Mouse (Mus musculus): ENCODE measurements around the gene 2010300C02Rik.
"Not testable (repeated sequence)": the region's sequence is repeated elsewhere in the genome, so short reads cannot be mapped to it uniquely, and the experiment has no call there.

2010300C02Rik gene

DNA sequence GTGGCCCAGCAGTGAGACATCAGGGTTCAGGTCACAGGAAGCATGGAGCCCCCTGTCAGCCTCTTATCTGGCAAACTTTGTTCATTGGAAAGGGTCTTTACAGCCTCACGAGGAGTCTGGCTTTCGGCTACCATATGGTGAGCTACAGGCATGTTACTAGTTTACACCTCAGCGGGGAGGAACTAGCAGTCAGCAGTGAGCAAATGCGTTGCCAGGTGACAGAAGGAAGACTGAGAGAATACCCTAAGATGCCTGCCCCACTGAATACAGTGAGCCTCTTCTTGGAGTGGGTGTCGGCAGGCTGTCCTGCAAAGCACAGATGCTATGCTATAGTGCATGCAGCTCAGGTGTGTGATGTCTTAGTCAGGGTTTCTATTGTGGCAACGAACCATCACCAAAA lies 91.1 kb downstream of the 2010300C02Rik start:
- peak; percentile 47 to 51 for DNase-seq (ENCODE audit: low spot score in 2 of 2)

DNA sequence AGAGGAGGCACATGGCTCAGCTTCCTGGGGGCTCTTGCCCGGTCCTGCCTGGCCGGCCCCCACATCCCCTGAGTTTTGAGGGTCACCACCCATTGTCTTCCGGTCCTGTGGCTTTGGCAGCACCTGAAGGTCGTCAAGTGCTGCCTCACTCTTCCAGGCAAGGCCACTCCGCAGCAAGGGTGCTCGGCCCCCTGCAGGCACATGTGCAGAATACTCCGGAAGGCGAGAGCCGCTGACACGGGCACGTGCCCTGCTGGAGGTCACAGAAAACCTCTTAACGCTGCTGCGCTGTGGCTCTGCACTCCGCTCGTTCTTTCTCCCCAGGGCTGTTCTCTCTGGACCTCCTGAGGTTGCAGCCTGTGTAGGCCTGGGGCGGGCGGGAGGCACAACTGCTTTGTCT lies 95.7 kb downstream of the 2010300C02Rik start:
- no peak for DNase-seq (ENCODE audit: low spot score in 2 of 2)

DNA sequence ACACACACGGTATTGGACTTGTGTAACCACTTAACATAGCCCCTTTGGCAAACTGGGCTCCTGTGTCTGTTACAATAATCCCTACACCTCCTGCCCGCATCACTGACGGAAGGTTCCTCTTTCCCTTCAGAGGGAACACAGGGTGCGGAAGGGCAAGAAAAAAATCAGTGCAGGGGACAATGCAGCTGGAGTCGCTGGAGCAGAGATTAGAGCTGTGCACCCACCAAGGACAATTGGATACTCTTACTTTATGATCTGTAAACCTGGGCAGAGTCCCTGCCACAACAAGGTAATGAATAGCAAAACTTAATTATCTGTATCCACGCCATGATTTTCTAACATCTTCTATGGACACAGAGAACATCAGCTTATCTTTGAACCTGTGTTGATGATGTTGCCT lies 97.8 kb downstream of the 2010300C02Rik start:
- no peak for DNase-seq (ENCODE audit: low spot score in 2 of 2)

DNA sequence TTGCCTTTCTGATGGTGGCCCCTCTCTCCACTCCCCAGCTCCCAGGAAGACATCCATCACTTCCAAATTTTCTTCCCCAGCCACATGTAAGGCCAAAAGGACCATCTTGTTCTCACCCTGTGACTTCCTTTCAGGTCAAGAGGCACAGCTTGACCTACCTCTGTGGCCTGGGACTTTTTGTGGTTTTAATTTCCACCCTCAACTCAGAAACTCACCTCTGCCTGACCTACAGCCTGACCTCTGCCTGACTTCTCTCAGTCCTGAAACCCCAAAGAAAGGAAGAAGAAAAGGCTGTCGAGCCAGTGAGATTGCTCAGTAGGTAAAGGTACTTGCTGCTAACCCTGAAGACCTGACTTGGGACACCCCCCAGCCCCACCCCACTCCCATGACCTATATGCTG lies 100.3 kb downstream of the 2010300C02Rik start:
- DNase-seq (ENCODE audit: low spot score in 2 of 2), result no peak

DNA sequence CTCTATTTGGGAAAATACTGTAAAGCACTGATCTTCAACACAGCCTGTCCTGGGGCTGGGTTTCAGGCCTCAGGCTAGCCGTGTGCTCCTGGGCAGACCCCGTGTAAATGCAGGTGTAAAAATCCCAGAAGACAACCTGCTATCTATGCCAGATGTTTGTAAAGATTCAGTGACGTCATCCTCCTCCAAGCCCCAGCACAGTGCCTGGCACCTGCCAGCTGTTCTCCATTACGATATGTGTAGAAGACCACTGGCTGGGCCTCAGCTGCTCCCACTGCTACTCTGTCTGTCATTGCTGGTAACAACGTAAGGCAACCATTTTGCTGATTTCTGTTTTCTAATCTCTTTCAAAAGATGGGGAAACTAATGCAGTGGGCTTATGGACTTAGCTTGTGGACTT lies 102.8 kb downstream of the 2010300C02Rik start:
- DNase-seq (ENCODE audit: low spot score in 2 of 2), result no peak

DNA sequence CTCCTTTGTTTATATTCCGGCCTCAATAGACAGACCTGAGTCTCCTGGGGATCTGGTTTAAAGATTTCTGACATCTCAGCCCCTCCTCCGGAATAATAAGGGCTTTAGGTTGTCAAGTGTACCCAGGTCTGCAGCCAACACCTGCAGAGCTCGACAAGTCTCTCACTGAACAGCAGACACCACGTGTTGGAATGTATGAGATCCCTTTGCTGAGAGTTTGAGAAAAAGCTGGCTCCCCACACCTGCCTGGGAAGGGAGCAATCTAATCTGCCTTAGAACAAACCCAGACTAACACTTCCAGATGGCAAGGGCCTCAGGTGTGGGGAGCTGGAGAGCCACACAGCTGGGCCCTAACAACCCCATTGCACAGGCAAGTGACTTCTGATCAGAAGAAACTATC lies 103.3 kb downstream of the 2010300C02Rik start:
- no peak for DNase-seq (ENCODE audit: low spot score in 2 of 2)

DNA sequence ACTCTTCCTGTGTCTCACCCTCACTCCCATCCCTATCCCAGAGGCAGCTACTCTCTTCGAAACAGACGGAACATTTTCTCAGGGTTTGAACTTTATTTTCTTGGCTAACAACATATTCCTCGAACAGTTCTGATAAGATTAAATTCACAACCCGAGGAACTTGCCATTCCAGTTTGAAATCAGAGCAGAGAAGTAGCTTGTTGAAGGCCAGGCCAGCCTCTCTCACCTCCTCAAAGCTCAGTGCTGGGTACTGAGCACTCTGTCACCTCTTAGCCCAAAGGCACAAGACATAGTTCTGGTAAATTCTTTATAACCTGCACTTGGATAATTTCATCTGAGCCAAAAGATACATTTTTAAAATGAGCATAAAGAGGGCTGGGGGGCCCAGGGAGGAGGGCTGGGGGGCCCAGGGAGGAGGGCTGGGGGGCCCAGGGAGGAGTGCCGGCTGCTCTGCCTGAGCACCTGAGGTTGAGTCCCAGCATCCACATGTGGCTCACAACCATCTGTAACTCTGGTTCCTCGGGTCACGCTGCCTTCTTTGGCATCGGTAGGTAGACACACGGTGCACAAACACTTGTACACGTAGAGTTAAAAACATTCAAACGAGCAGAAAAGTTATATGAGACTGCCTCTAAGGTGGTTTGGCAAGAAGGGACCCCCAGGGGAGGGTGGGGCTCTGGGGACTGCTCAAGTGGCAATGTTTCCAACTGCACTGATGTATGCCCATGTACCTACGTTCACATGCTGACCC lies 104.4 kb downstream of the 2010300C02Rik start:
- no peak for DNase-seq (ENCODE audit: low spot score in 2 of 2)

DNA sequence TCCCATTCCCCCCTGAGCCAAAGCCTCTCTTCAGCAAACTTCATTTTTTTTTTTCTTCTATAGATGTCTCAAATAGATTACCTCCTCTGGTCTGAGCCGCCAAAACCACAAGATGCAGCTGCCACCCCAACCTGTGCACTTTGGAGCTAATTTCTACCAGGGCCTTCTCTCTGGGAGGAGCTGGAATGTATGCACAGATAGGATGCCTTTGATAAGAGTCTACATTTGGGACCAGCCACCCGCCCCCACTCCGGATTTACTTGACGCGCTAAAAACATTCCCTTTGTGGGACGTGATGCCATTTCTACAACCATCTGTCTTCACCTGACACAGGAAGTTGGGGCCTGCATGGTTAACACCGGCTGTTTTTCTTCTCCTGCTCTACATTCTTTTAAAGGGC lies 105.0 kb downstream of the 2010300C02Rik start:
- DNase-seq (ENCODE audit: low spot score in 2 of 2), result peak; percentile 50 to 61

DNA sequence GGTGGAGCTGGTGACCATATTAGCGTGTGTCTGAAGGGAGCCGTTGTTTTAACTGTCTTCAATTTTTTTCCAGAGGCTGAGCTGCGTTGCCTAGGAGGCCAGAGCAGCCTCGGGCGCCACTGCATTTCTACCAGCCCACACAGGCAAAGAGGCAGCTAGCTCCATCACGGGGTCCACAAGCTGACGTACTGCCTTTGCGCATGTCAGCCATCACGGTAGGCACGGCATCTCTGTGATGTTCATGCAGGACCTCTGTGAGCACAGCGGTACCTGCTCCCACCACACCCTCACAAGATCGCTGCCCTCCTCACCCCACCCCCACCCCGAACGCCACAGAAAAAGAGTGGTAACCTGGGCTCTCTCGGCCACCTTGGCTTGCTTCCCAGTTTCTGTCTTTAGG lies 105.8 kb downstream of the 2010300C02Rik start:
- peak; percentile 48 to 70 for DNase-seq (ENCODE audit: low spot score in 2 of 2)

DNA sequence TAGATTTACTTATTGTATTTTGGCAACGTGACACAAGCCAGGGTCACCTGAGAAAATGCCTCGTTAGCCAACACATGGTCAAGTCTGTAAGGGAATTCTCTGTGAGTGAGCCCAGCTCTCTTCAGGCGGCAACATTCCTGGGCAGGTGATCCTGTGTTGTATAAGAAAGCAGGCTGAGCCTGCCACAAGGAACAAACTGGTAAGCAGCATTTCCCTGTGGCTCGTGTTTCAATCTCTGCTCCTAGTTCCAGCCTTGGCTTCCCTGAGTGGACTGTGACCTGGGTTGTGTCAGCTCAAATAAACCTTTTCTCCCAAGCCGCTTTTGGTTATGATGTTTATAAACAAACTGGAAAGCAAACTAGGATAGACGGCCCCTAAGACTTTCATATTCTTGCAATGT lies 108.9 kb downstream of the 2010300C02Rik start:
- DNase-seq (ENCODE audit: low spot score in 2 of 2), result no peak

DNA sequence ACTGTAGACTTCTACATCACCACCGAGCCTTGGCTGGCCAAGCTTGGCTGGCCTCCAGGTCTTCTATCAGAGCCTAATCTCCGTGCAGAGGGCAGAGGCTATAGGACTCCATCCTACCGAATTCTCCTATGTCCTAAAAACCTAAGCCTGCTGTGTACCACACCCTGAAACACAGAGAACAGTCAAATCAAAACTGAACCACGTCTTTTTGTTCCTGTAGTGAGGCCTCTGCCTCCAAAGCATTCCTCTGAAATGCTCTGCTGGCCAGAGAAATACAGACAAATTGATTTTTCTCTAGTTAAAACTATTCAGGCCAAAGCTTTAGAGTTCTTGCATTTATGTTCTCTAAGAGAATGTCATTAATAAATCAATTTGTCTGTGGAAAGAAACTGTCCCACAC lies 109.6 kb downstream of the 2010300C02Rik start:
- DNase-seq (ENCODE audit: low spot score in 2 of 2), result no peak

DNA sequence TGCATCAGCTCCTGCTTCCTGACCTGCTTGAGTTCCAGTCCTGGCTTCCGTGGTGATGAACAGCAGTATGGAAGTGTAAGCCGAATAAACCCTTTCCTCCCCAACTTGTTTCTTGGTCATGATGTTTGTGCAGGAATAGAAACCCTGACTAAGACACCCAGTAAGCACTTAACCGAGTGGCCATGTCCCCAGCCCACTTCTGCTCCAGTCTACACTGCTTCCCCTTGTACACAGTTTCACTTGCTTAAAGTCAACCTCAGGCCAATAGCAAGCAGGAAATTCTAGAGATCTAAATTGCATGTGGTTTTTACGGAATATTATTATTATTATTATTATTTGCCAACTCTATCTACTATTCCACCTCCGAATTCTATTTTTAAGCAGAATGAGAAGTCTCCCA lies 114.2 kb downstream of the 2010300C02Rik start:
- not testable (repeated sequence) for DNase-seq (ENCODE audit: low spot score in 2 of 2)

DNA sequence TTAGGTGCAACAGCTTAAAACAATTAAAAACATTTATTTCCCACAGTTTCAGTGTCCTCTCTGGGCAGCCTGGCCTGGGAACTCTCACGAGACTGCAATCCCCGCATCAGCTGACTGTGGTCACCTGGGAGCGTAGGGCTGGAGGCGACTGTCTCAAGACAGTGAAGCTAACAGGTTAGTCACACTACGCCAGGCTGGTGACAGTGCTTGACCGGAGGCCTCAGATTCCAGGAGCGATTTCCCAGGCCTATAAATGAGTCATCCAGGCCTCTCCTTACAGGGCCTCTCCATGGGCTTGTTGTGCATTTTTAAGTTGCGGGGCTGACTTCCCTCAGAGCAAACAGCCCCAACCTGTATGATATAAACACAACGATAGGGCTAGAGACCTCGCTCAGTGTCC lies 116.7 kb downstream of the 2010300C02Rik start:
- no peak for DNase-seq (ENCODE audit: low spot score in 2 of 2)

DNA sequence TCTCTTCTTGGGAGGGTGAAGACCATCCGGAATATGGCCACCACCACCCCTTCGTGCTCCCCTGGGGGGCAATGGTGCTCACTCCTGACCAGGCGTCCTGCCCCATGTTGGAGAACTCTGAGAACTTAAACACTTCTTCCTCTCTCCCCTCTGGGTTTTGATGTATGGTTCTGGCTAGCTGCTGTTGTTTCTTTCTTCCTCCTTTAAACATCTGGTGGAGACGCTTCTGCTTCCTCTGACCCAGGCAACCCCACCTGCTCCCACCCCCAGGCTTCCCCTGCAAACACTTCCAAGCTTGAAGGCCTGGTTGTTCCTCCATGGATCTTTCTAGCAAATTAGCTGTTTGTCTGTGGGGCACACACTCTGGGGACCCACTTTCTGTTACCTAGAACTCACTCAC lies 117.6 kb downstream of the 2010300C02Rik start:
- DNase-seq (ENCODE audit: low spot score in 2 of 2), result no peak

DNA sequence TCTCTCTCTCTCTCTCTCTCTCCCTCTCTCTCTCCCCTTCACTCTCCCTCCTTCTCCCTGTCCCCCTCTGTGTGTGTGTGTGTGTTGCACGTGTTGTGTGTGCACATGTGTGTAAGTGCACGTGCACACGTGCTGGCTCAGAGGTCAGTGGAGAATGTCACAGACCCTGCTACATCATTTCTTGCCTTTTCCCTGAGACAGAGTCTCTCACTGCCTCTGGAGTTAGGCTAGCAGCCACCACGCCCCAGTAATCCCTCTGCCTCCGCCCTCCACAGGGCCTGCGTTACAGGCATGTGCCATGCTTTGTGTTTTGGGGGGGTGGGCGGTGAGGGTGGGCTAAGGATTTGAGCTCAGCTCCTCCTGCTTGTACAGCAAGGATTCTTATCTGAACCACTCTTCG lies 118.4 kb downstream of the 2010300C02Rik start:
- DNase-seq (ENCODE audit: low spot score in 2 of 2), result no peak

DNA sequence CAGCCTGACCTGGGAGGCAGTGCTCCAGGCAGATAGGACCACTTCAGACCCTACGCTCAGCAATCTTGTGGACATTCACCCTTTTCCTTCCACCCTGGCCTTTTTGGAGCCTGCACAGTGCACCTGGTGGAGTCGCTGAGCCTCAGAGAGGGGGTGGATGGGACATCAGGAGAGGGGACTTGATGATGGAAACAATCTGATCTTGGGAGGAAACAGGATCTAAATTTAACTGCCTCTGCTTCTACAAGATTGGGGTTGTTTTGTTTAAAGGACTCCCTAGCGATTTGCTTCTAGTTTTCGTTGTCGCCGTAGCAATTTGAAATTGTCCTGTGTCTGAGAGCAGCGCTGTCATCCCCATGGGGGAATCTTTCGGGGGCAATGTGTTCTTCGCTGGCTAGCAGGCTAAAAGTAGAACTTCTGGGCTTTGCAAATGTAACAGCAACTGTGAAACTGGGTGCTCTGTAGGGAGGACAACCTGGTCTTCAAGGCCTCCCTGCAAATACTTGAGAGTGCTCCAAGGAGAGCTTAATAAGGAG lies 119.2 kb downstream of the 2010300C02Rik start:
- no peak for DNase-seq (ENCODE audit: low spot score in 2 of 2)

DNA sequence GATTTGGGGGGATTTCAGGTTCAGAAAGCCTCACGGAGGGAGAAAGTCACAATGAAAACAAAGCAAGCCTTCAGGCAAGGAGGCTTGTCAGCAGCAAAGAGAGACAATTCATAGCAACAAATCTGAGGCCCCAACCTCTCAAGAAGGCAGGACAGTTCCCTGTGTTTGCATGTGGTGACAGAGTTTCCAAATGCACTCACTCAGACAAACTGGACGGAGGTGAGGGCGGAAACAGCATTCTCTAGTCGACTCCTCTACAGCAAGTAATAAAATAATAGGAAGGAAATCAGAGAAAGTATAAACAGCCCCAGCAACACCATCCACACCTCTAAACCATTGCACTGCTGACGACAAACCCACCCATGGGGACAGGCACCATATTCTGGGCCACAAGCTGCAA lies 120.9 kb downstream of the 2010300C02Rik start:
- no peak for DNase-seq (ENCODE audit: low spot score in 2 of 2)

DNA sequence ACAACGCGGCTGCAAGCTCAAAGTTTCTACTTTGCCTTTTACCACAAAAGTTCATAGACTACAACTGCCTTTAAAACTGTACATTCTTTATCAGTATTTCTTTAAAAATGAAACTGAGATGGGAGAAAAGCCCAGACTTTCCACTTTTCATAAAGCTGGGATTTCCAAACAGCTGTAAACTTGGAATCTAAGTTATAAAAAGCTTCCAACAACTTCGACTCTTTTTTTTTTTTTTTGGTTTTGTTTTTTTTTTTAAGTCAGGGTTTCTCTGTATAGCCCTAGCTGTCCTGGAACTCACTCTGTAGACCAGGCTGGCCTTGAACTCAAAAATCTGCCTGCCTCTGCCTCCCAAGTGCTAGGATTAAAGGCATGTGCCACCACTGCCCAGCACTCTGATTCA lies 125.1 kb downstream of the 2010300C02Rik start:
- not testable (repeated sequence) for DNase-seq (ENCODE audit: low spot score in 2 of 2)

DNA sequence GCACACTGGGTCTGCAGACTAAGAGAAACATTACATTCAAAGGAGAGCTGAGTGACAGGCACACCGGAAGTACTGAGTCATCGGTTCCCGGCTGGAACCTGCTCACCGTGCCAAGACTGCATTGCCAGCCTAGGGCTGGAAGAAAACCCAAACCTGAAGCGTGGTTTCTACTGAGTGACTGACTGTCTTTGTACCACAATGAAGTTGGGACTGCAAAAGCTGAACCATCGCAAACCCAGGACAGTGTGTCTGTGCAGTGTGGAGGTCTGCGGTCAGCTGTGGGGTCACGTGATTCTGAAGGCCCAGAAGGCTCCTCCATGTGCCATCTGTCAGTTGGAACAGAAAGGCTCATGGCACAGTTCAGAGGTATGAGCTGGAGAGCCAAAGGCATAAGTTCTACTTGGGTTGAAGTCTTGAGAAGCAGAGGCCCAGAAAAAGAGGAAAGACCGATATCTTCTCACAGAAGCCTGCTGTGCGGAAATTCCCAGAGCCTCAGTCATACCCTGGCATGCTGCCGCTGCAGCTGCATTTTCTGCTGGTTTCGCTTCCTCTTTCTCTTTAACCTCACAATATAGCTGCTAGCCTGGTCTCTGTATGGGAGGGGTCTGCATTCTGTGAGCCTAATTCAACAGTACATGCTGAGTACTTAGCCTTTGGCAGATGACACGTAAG lies 133.9 kb downstream of the 2010300C02Rik start:
- DNase-seq (ENCODE audit: low spot score in 2 of 2), result peak; percentile 45 to 59

DNA sequence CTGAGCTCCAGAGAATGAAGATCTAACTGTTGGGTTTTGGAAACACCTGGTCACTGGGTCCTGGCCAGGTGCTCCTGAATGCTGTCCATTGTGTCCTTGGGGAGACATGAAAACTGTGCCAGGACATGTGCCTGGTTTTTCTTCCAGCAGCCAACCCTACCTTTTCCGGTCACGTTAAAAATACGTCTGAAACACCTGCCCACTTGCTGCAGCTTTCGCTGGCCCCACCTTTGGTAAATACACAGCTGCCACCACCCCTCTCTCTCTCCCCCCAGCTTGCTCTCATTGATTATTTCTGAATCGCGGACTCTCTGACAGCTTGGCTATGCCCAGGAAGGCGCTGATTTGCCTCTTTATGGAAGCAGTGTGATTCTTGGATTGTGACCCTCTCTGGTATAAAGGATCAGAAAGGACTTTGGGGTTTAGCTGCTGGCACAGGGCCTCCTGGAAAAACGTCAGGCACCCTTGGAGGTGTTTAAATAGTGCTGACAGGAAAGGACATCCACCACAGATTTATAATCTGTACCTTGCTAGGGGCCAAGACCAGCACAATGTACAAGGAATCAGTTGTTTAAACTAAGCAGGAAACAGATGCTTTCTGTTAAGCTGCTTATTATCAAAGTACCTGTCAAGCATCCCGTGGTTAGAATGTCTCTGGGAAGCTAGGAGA lies 136.0 kb downstream of the 2010300C02Rik start:
- no peak for DNase-seq (ENCODE audit: low spot score in 2 of 2)

DNA sequence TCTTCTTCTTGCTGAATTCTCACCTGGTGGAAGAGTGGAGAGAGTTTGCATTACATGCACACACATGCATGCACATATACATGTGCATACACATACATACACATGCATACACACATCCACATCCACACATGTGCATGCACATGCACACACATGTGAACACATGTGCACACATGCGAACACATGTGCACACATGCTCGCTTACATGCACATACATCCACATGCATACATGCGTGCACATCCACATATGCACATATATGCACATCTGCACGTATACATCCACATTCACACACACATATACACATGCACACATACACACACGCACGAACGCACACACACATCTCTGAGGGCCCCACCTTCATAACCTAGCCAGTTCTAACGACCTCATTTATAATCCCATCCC lies 136.7 kb downstream of the 2010300C02Rik start:
- DNase-seq (ENCODE audit: low spot score in 2 of 2), result no peak

DNA sequence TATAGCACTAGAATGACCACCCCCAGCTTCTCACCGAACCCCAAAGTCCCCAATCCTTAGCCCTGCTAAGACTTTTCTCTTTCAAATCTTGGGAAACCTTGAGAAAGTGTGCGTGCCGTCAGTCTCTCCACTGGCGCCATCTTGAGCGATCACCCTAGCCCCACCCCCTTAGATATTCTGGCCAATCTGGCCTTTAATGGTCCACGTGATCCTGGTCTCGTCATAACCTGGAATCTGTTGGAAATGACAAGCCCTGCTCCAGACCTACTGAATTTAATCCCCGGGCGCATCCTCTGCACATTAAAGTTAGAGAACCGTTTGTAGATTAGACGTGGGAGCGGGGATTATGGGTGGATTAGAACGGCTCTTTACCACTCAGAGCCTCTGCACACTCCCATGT lies 140.2 kb downstream of the 2010300C02Rik start:
- no peak for DNase-seq (ENCODE audit: low spot score in 2 of 2)
